Mouse (Mus musculus) liver, adult 2 months (tissue): Measurements from ENCODE around the gene Slco2a1. TPM values are rescaled to one million over a fixed set of nuclear protein-coding genes. Genes with fewer than 3 reads are reported as not detected.

Experiments used
- DNase-seq: peaks from one replicate; pipeline ENCODE4 v3.0.0-alpha.2; 2011; ENCODE audit warnings: low read depth, low spot score; ENCODE audit errors: extremely low read depth
- H3K27ac ChIP-seq: fragments of 200-500 bp; replicated peaks from 2 replicates; pipeline ENCODE4 v1.5.1; 2012; ENCODE audit warnings: low read depth, mild to moderate bottlenecking, control low read depth, inconsistent platforms, low read length; ENCODE audit not compliant: insufficient read depth
- H3K27me3 ChIP-seq: fragments of 200-500 bp; 2 replicates; pipeline ENCODE4 v1.6.1; 2012; ENCODE audit warnings: mild to moderate bottlenecking, moderate library complexity, low read length, inconsistent platforms; ENCODE audit not compliant: control insufficient read depth, insufficient read depth
- H3K36me3 ChIP-seq: fragments of 200-500 bp; 2 replicates; pipeline ENCODE4 v1.6.1; 2012; ENCODE audit warnings: low read length, inconsistent platforms; ENCODE audit not compliant: control insufficient read depth, insufficient read depth
- H3K4me1 ChIP-seq: fragments of 200-500 bp; 2 replicates; pipeline ENCODE4 v1.6.1; 2011; ENCODE audit warnings: low read length; ENCODE audit not compliant: control insufficient read depth, insufficient read depth
- H3K4me3 ChIP-seq: fragments of 200-500 bp; 2 replicates; pipeline ENCODE4 v1.5.1; 2011; ENCODE audit warnings: low read depth, mild to moderate bottlenecking, control low read depth, low read length, moderate library complexity; ENCODE audit not compliant: insufficient read depth
- H3K79me2 ChIP-seq: fragments of 200-500 bp; 2 replicates; pipeline ENCODE4 v1.6.1; 2012; ENCODE audit warnings: inconsistent platforms, mild to moderate bottlenecking, low read length, moderate library complexity; ENCODE audit not compliant: control insufficient read depth, insufficient read depth
- H3K9ac ChIP-seq: fragments of 200-500 bp; 2 replicates; pipeline ENCODE4 v1.6.1; 2012; ENCODE audit warnings: low read depth, mild to moderate bottlenecking, control low read depth, inconsistent platforms, low read length
- CTCF ChIP-seq: fragments of 200-500 bp; IDR thresholded peaks from 2 replicates; pipeline ENCODE4 v1.5.1; 2011; ENCODE audit warnings: low read depth, low read length, control low read depth
- POLR2A ChIP-seq: fragments of 200-500 bp; IDR thresholded peaks from 2 replicates; pipeline ENCODE4 v1.6.1; 2011; ENCODE audit warnings: low read length, control low read depth; ENCODE audit not compliant: insufficient read depth; ENCODE audit errors: extremely low read depth
- WGBS: fragments of 180-500 bp; shearing (Covaris S2); methylation state at CpG from one replicate; pipeline ENCODE4 v1.1.7; 2018; 5-methylcytosine and 5-hydroxymethylcytosine counted together
- polyA plus RNA-seq: library from polyadenylated mRNA; depleted of rRNA; stranded (reverse); fragments of >200 nt; gene quantifications from 2 replicates; pipeline ENCODE4 v1.2.3, GENCODE M21; 2012
- total RNA-seq: library from RNA; depleted of rRNA; stranded (reverse); fragments of >200 nt; gene quantifications from 2 replicates; pipeline ENCODE4 v1.2.3, GENCODE M21; 2014

Gene Slco2a1
- total and polyA plus RNA-seq, 2 experiments: 8.9 to 55.5 TPM

DNA sequence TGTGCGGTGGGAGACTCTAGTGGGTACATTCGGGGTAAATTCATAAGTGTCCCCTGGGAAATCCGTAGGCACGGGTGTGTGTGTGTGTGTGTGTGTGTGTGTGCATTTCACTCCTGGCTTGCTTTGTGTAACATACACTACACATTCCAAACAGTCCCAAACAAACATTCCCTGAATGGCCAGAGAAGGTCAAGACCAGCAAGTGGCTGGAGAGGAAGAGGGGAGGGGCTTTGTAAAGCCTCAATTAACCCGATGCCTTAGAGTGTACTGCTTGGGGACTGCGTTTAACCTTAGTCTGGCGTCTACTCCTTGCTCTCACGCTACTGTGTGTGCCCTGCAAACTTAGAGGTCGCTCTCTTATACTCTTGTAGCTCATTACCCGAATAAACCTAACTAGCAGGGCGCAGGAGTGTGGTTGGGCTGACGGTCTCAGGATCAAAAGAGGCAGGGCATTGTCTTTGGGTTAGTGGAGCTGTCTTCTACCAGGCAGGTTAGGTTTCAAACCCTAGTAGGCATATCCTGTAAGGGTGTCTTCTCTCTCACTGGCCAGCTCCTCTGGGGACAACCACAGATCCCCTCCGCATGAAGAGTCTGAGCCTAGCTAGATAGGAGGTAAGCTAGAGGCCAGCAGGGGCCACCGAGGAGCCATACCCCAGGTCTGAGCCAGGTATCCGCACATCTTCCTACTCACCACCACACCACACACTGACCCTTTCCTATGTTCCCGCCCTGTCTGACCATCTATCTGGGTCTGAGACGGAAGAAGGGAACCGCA lies 122.4 kb downstream of the Slco2a1 start:
- Histone ChIP-seq H3K9ac (peak overlapping the region; percentile 82), H3K4me1 (no peaks in the 10 kb centered on the region; the same call in 1 of the 2 replicates), H3K36me3 (no peaks in the 10 kb centered on the region), H3K27ac (no peak overlapping the region), H3K4me3 (peak overlapping the region; percentile 54), H3K79me2 (no peaks in the 10 kb centered on the region), H3K27me3 (peaks cover 4% of the 10 kb centered on the region)
- no peak for TF ChIP-seq POLR2A
- no peak for TF ChIP-seq CTCF
- DNase-seq: no peak
- WGBS: 22% methylated on average over 18 of the region's 18 CpGs

DNA sequence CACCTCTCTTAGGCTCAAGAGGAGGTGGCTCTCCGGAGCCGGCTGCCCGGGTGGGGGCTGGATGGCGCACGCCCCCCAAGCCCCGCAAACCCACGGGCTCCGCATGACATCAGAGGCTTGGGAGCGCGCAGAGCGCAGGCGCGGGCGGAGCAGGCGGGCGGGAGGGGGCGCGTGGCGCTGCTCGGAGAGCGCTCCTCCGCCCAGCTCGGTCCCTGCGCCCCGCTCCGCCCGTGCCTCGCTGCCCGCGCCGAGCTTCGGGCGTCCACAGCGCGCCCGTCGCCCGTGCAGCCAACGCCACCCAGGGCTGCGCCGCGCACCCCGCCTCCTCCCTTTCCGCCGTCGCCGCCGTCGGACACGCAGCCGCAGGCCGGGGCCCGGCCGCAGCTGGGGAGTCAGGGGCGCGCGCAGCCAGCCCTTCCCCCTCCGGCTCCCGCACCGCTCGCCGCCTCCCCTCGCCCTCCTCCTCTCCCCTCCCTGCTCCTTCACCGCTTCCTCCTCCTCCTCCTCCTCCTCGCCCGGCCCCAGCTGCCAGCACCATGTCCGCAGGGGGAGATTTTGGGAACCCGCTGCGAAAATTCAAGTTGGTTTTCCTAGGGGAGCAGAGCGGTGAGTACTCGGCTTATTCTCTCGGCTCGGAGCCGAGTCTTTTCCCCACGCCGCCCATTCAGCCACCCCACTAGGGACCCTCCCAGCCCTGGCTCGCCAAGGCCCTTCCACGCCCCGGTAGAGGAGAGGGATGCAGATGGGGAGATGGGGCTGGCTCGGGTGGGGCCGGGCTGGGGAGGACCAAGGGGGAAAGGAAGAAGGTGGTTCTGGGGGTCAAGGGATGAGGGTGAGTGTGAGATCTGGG lies 123.3 kb downstream of the Slco2a1 start, which contains the start of gene Rab6b:
TSS of gene Rab6b (plus strand) at position 167 of the 850 bp plus-strand sequence.
- peak within 1 kb of the TSS; percentile 54 for H3K4me3 ChIP-seq
- H3K27ac ChIP-seq: no peak within 1 kb of the TSS
- H3K9ac ChIP-seq: peak within 1 kb of the TSS; percentile 82
- WGBS: 1% methylated on average over 75 of the region's 81 CpGs
- no peaks in the 10 kb centered on the region; the same call in 1 of the 2 replicates for H3K4me1 ChIP-seq
- DNase-seq: no peak
- no peaks in the 10 kb centered on the region for H3K79me2 ChIP-seq
- H3K36me3 ChIP-seq: no peaks in the 10 kb centered on the region
- TF ChIP-seq POLR2A (no peak), CTCF (no peak)
- peaks cover 4% of the 10 kb centered on the region for H3K27me3 ChIP-seq

DNA sequence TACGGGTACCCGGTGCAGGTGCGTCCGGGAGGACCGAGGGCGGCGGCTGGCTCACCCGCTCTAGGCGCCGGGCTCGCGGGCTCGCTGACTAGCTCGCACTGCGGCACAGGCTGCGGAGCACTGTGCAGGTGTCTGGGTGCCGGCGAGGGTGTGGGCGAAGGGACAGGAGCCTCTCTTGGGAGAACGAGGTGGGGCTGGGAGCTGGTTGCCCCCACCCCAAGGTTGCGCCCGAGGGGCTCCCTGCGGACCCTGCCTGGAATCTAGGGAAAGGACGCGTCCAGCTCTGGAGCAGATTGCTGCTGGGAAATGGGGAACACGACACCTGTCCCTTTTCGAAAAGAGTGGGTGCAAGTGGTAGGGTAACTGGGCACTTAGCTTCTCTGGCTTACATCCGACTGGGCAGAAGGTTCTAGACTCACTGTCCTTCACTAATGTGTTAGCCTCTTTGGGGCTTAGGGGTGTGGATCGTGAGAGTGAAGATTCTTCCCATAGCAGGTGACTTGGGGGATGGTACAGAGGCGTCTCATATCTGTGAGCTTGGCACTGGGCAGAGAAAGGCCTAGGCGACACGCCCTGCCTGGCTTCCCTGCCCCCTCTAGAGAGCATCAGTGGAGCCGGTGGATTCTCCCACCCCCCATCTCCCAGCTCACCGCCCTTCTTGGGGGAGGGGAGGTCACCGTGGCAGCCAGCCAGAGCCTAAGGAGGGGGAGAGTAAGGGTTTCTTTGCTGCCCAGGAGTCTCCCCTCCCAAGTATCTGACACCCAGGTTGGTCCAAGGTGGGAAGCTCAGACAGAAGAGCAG lies 124.2 kb downstream of the Slco2a1 start:
- TF ChIP-seq POLR2A: no peak
- no peak for TF ChIP-seq CTCF
- WGBS: 6% methylated on average over 35 of the region's 35 CpGs
- Histone ChIP-seq H3K27me3 (peaks cover 4% of the 10 kb centered on the region), H3K27ac (no peak overlapping the region), H3K79me2 (no peaks in the 10 kb centered on the region), H3K36me3 (no peaks in the 10 kb centered on the region), H3K9ac (0 out of 2 replicates have a peak overlapping the region, but pooled peaks have one; percentile 14), H3K4me3 (peak overlapping the region; percentile 54; the same call in 1 of the 2 replicates), H3K4me1 (no peaks in the 10 kb centered on the region; the same call in 1 of the 2 replicates)
- DNase-seq: no peak

DNA sequence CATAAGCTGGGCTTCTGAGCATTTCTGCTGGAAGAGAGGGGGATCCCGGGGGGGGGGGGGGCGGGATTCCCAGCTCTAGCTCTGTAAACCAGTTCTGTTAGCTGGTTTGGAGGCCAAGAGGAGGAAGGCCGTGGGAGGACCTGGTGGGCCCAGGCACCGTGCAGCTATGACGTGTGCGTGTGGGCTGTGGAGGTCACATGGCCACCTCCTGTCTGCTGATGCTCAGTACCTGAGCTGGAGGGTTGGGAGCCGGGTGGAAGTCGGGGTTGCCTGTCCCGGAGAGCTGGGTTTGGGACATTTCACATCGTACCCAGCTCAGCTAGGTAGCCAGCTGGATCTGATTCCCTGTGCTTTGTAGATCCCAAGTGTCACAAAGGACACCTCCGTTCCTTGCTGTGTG lies 124.8 kb downstream of the Slco2a1 start:
- Histone ChIP-seq H3K27ac (no peak overlapping the region), H3K27me3 (peaks cover 4% of the 10 kb centered on the region), H3K9ac (no peak overlapping the region), H3K4me1 (no peaks in the 10 kb centered on the region; the same call in 1 of the 2 replicates), H3K36me3 (no peaks in the 10 kb centered on the region), H3K79me2 (no peaks in the 10 kb centered on the region), H3K4me3 (no peak overlapping the region)
- TF ChIP-seq CTCF (no peak), POLR2A (no peak)
- 66% methylated on average over 11 of the region's 11 CpGs for WGBS
- no peak for DNase-seq

DNA sequence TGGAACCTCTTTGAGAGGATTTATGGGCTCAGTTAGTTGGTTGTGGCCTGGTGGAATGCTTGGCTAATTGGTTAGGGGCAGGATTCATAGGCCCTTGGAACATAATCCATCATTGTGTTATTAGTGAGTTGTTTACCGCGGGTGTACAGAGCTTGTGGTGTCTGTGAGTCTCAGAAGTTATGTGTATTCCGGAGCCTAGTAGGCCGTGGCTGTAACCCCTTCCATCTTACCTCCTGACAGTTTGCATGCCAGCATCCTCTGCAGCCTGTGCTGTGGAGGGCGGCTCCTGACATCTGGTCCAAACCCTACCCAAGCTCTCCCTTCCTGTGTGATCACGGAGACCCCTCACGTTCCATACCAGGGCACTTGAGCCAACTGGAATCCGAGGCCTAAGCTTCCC lies 125.8 kb downstream of the Slco2a1 start:
- peaks cover 4% of the 10 kb centered on the region for H3K27me3 ChIP-seq
- WGBS: 93% methylated on average over 8 of the region's 8 CpGs

More for the DNA sequence above, 125.8 kb downstream of the Slco2a1 start:
- H3K4me1 ChIP-seq: no peaks in the 10 kb centered on the region; the same call in 1 of the 2 replicates
- TF ChIP-seq CTCF: no peak
- no peak for TF ChIP-seq POLR2A
- no peak overlapping the region for H3K4me3 ChIP-seq
- H3K79me2 ChIP-seq: no peaks in the 10 kb centered on the region
- no peaks in the 10 kb centered on the region for H3K36me3 ChIP-seq
- no peak for DNase-seq
- no peak overlapping the region for H3K27ac ChIP-seq
- no peak overlapping the region for H3K9ac ChIP-seq
